Mouse (Mus musculus) embryonic facial prominence, embryonic 12.5 days (tissue): Measurements from ENCODE around the gene Ptpn6. TPM values are rescaled to one million over a fixed set of nuclear protein-coding genes. Genes with fewer than 3 reads are reported as not detected.
A peak's percentile ranks its signal among the peaks of the same experiment; 100 is the strongest.

Experiments
- microRNA counts: library from miRNA; unstranded; fragments of <30 nt; microRNA quantifications from one replicate; lab custom pipeline; 2017
- microRNA-seq: library from miRNA; unstranded; fragments of <30 nt; microRNA quantifications from one replicate; pipeline ENCODE4, GENCODE M21; 2017
- polyA plus RNA-seq: library from polyadenylated mRNA; unstranded; fragments of >200 nt; fragmentation: Nextera tagmentation; extraction: Ambion mirVana; gene quantifications from 2 replicates; pipeline ENCODE4 v1.2.1, GENCODE M21; 2016

Ptpn6 gene
- polyA plus RNA-seq, 1 experiment from 2014 or later: 6.7 TPM

MicroRNA genes within 50 kb of the gene (microRNA counts, 519-probe panel; counts per million panel counts)
- microRNA mmu-miR-141 (lab: Ali Mortazavi, UCI): 3,298 counts per million, percentile 72 among the panel's probes with 10 or more counts
- microRNA mmu-miR-200c (lab: Ali Mortazavi, UCI): 5,481 counts per million, percentile 90 among the panel's probes with 10 or more counts

Small RNAs within 50 kb of the gene (microRNA-seq; reads per million reads assigned to microRNA genes)
- gene Mir141 (657 reads per million, percentile 73 among the genes with 10 or more reads in this experiment), gene Mir200c (5,297 reads per million, percentile 90 among the genes with 10 or more reads in this experiment)

Other genes with a start within 250 kb of the Ptpn6 start
- 0.24 and 0.45 TPM in 2 replicates for gene C1rl, start 245.6 kb downstream of the Ptpn6 start, polyA plus RNA-seq
- 0.55 and 0.57 TPM in 2 replicates for gene C1ra, start 226.3 kb downstream of the Ptpn6 start, polyA plus RNA-seq
- gene C1s1, start 196.4 kb downstream of the Ptpn6 start, polyA plus RNA-seq: 1.1 and 1.4 TPM in 2 replicates
- not detected in 2 replicates for gene C1rb, start 168.4 kb downstream of the Ptpn6 start, polyA plus RNA-seq
- gene C1s2, start 102.6 kb downstream of the Ptpn6 start, polyA plus RNA-seq: not detected in 2 replicates
- gene Lpcat3, start 75.7 kb downstream of the Ptpn6 start, polyA plus RNA-seq: 46.0 and 49.1 TPM in 2 replicates
- 192 and 199 TPM in 2 replicates for gene Emg1, start 26.5 kb downstream of the Ptpn6 start, polyA plus RNA-seq
- 359 and 370 TPM in 2 replicates for gene Phb2, start 26.4 kb downstream of the Ptpn6 start, polyA plus RNA-seq
- gene Grcc10, start 2.7 kb upstream of the Ptpn6 start, polyA plus RNA-seq: 498 and 530 TPM in 2 replicates
- not detected in 2 replicates for gene Gm45234, start 17.3 kb upstream of the Ptpn6 start, polyA plus RNA-seq
- 20.1 and 20.5 TPM in 2 replicates for gene Atn1, start 17.8 kb upstream of the Ptpn6 start, polyA plus RNA-seq
- gene Eno2, start 31.0 kb upstream of the Ptpn6 start, polyA plus RNA-seq: 9.7 and 10.2 TPM in 2 replicates
- gene Lrrc23, start 41.0 kb upstream of the Ptpn6 start, polyA plus RNA-seq: 0.59 and 1.0 TPM in 2 replicates
- 7.8 and 10.5 TPM in 2 replicates for gene Spsb2, start 69.9 kb upstream of the Ptpn6 start, polyA plus RNA-seq
- gene Tpi1, start 75.6 kb upstream of the Ptpn6 start, polyA plus RNA-seq: 615 and 621 TPM in 2 replicates
- gene Usp5, start 90.8 kb upstream of the Ptpn6 start, polyA plus RNA-seq: 191 and 197 TPM in 2 replicates
- gene Cdca3, start 90.8 kb upstream of the Ptpn6 start, polyA plus RNA-seq: 157 and 166 TPM in 2 replicates
- 0.58 and 1.0 TPM in 2 replicates for gene Gnb3, start 101.6 kb upstream of the Ptpn6 start, polyA plus RNA-seq
- 61.7 and 68.9 TPM in 2 replicates for gene P3h3, start 119.0 kb upstream of the Ptpn6 start, polyA plus RNA-seq
- gene Gpr162, start 125.3 kb upstream of the Ptpn6 start, polyA plus RNA-seq: 3.4 and 3.6 TPM in 2 replicates
- 0.09 and 0.39 TPM in 2 replicates for gene Cd4, start 149.5 kb upstream of the Ptpn6 start, polyA plus RNA-seq
- 3.1 and 4.1 TPM in 2 replicates for gene Lag3, start 173.0 kb upstream of the Ptpn6 start, polyA plus RNA-seq
- 390 and 395 TPM in 2 replicates for gene Ptms, start 181.4 kb upstream of the Ptpn6 start, polyA plus RNA-seq
- 419 and 427 TPM in 2 replicates for gene Mlf2, start 192.7 kb upstream of the Ptpn6 start, polyA plus RNA-seq
- 119 and 121 TPM in 2 replicates for gene Cops7a, start 226.8 kb upstream of the Ptpn6 start, polyA plus RNA-seq